Mouse (Mus musculus): ENCODE results near the gene Nfyb. TPM values are rescaled to one million over a fixed set of nuclear protein-coding genes. Genes with fewer than 3 reads are reported as not detected.

Nfyb gene
- 10 to 100 TPM; 26.4 to 28.8 TPM for total RNA-seq (2021)
- long read RNA-seq, experiment 1, transcript Nfyb-204 (8 exons, 2,554 nt), result major isoform, 29 of 72 reads
- long read RNA-seq, experiment 1, partial matches to known transcripts, result 3 of 72 reads
- long read RNA-seq, experiment 1, other reads (novel, unspliced or antisense), result 40 of 72 reads
- long read RNA-seq, experiment 2, transcript Nfyb-204 (8 exons, 2,554 nt), result major isoform, 19 of 41 reads
- long read RNA-seq, experiment 2, partial matches to known transcripts, result 1 of 41 reads
- long read RNA-seq, experiment 2, other reads (novel, unspliced or antisense), result 21 of 41 reads

DNA sequence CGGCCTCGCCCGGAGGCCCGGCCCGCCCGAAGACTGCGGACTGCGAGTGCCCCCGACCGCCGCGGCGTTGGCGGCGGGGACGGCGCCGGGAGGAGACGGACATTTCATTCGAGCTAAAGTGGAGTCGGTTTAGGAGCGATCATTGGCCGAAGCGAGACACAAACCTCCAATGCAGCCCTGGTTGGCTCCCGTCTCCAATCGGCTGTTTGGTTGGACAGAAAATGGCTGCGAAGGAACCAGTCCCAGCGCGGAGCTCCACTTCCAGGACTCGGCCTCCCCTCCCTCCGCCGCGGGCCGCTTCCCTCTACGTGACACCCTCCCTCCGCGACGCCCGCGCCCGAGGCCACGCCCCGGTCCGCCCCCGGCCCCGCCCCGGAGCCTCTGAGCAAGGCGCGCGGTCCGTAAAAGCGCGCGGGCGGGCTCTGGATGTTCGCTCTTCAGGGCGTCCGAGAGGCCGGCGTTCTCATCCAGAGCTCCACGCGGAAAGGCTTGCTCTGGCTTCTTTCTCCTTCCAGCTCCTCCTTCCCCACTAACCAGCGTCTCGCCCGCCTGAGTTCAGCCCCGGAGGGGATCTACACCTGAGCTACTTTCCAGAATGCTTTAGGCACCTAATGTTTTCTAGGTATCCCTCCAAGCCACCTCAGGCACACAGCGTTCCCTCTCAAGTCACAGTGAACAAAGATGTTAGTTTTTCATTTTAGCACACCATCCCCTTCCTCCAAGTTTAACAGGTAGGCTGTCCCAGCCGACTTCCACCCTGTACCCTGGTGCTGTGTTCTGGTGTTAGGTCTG lies at the start of gene Nfyb:
Gene Nfyb (minus strand): TSS at position 305 of the 792 bp plus-strand sequence.
- DNase-seq, result peak; percentile 99

DNA sequence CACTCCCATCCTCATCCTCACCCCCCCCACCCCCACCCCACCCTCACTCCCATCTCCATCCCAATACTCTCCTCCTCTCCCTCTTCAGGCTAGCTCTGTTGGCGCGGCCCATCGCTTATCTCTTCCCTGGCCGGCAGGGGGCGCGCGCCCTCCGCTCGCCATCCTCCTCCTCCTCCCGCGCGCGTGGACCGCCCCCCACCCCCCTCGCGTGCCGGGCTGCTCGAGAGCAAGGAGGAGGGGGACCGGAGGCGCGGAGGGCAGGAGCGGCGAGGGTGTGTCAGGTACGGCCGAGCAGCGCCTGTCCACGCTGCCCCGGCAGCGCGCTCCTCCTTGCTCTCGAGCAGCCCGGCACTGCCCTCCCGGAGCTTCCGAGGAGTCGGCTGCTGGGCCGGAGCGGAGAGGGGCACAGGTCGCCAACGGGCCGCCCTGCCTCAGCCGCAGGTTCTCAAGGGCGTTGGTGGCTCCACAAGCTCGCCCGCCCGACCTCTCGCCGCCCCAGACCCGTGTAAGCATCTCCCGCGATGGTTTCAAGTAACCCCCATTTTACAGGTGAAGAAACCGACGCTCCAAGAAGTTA lies 48.0 kb upstream of the Nfyb start:
- DNase-seq, result peak; percentile 89

DNA sequence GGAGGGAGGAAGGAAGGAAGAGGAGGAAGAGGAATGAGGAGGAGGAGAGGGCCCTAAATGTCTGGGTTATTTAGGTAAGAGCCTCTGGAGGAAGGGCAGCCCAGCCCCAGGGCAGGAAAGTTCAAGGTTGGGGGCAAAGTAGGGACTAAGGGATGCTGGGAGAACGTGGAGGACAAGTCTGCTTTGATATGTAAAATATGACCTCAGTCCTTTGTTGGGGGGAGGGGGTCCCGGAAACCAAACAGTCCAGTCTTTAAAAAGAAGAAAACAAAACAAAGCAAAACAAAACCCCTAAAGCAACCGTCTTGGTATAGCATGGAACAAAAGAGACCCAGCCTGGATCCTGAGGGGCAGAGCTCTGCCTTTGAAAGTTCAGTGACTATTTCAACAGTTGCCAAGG lies 45.4 kb upstream of the Nfyb start:
- DNase-seq, result no peak

DNA sequence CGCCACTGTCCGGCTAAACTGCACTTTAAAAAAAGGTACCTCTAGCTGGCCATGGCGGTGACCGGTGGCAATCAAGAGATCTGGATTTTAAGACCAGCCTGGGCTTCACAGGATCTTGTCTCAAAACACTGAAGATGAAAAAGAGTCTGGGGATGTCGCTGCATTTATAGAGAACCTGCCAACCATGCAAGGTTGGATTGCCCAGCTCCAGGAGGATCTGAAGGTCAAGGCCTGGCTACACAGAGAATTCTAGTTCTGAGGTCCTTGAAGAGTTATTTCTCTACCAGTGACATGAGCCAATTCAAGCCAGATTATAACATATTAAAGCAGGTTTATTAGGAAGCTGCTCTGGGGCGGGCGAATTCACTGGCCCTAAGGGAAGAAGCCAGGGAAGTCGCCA lies 44.9 kb upstream of the Nfyb start:
- no peak for DNase-seq

DNA sequence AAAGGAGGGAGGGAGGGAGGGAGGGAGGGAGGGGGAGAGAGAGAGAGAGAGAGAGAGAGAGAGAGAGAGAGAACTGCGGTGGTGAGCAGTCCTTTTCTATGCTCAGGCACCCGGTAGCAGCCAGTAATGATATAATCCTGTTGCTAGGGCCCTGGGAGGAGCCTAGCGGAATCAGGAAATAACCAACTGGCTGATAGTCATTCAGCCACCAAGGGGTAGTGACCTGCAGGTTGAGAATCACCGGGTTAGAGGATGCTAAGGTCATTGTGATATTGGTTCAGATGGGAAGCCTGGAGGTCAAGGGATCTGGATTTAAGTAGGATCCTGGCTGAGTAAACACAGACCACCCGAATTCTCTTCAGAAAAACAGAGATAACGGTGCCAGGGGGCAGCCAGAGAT lies 44.2 kb upstream of the Nfyb start:
- no peak for DNase-seq

DNA sequence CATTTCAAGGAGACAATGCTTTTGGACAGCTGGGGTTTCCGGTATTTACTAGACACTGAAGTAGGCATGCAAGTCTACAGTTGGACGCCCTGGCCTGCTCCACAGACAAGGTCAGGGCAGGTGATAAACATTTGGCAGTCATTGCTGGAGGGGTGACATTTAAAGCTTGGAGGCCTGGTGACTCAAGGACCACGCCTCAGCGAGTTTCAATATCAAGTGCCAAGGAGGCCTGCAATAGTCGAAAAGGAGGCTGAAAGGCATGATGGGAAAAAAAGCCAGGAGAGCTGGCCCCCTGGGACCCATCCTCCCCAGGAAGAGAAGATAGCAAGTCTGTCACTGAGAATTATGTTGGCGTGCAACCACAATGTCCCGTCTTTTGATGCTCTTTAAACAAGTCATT lies 43.3 kb upstream of the Nfyb start:
- peak; percentile 52 for DNase-seq

DNA sequence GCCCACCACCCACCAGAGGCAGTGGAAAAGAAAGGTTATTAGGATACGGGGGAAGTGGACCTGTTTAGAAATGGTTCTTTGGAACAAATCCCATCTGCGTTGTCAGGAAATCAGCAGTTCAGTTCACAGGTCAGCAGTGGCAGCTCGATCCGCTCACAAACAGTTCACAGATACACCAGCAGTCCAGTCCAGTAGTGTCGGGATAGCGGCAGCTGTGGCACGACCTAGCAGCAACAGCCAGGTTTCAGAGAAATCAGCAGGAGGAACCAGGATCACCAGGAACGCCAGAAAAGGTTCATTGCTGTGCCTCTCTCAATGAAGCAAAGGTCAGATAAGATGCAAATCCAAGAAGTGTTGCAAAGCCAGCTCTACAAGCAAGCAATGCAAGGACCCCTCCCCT lies 42.5 kb upstream of the Nfyb start:
- DNase-seq, result no peak

DNA sequence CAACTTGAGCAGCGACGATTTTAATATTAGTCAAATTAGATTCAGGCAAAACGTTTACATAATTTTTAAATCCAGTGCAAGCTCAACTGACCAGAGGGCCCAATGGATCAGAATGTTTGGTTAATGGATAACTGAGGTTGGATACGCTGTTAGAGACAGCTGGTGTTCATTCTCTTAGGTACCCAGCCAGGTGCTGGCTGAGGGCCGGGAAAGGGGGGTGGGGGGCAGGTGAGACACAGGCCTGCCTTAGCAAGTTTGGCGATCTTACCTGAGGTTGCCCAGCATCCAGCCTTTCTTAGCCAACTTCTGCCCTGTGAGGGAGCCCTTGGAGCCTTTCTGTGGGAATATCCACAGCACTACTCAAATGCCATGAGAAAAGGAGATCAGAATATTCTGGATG lies 41.2 kb upstream of the Nfyb start:
- DNase-seq, result no peak

DNA sequence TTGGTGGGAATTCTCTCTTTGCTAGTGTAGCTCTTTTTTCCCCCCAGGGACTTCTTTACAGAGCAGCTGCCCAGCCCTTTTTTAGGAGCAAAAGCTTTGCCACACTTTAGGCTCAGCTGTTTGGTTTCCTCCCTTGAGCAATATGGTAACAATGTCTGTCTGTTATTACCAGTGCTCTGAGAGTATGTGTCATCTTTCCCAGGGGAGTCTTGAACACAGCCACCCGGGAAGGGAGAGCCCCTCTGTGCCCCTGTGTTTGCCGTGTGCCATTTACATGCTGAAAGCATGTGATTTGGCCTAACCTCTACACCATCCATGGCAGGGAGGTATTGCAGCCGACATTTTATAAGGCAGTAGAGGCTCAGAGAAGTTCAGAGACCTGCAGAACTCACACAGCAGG lies 40.5 kb upstream of the Nfyb start:
- DNase-seq, result no peak

DNA sequence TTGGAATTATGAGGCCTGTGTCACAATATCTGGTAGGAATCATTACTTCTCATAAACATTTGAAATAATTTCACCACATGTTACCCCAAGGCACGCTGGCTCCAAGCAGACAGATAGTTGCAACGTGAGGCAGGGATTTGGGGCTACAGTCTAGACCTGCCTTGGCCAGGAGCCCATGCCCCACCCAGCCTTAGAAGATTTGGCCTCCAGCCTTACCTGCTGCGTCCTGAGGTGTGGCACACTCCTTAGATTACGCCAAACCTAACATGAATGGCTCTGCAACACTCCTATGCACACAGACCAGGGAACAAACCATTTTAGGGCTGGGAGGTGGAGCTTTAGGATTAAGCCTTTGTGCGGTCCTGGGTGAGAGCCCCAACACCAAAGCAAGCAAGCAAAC lies 36.1 kb upstream of the Nfyb start:
- DNase-seq, result no peak

DNA sequence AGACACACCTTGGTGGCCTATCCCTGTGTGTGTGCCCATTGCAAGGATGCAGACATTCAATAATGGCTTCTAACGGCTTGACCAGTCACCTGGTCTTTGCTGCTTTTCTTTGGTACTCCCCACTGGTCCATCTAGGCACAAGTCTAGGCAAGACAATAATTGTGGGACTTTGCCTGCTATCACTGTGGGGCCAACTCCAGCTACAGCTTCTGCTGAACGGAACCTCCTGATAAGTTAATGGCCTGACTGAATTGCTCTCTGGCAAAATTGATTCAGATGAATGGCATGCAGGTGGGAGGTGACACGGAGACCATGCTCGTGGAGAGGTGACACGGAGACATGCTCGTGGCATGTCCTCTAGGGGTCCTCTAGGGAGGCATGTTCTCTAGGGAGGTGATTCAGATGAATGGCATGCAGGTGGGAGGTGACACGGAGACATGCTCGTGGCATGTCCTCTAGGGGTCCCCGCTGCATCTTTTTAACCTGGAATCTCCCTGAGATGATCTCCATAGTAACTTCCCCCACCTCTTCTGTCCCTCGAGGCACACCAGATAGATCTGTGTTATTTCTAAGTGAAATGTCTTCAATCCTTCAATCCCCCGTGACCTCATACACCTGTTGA lies 34.5 kb upstream of the Nfyb start:
- no peak for DNase-seq

DNA sequence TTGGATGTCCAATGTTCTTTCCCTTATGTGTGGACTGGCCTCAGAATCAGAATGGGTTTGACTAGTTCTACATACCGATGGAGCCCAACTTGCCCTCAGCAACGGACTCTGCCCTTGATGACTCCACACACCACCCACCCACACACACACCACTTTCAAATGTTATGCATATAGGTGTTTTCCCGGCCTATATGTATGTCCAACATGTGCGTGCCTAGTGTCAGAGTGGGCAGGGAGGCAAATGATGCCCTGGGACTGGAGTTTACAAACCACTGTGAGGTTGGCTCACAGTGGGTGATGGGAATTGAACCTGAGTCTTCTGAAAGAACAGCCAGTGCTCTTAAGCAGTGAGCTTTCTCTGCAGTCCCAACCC lies 33.2 kb upstream of the Nfyb start:
- no peak for DNase-seq

DNA sequence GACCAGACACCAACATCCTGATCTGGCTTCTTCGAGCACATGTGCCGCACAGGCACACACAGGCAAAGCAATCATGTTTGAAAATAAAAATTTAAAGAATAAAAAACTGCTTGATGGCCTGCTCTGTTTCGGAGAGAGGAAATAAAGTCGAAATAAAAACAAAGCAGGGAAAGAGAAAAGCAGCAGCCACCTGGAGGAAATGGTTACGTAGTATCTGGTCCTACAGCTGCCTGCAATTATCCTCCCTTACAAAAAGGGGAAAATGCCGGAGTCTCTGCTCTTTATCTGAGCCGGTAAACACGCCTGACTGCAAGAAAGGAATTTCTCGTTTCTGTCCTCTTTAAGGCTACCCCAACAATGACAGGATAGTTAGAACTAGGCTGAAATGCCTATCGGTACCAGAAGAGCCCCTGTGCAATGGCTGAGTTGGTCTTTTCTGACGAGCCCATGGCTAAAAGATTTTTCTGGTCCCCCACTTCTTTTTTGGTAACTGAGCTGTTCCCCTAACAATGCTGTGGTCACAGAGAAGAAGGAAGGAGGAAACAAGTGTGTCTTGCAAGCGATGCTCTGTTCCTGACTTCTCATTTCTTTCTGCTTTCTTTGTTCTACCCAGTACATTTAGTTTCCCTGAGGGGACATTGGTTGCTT lies 32.7 kb upstream of the Nfyb start:
- DNase-seq, result no peak

DNA sequence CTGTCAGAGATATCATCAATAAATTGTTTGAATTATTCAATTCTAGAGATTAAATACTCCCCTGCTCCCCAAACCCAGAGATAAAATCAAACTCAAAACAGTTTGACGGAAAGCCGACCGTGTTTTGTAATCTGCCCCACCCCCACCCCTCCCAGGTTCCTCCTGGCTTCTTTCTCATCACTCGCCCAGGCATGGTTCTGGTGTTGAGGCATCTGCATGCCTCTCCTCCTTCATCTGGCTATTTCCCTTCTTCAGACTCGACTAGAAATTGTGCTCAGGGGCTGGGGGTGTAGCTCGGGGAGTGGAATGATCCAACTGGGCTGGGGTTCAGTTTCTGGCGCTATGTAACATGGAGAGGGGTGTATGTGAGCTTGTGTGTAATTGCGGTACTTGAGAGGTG lies 31.8 kb upstream of the Nfyb start:
- DNase-seq, result no peak

DNA sequence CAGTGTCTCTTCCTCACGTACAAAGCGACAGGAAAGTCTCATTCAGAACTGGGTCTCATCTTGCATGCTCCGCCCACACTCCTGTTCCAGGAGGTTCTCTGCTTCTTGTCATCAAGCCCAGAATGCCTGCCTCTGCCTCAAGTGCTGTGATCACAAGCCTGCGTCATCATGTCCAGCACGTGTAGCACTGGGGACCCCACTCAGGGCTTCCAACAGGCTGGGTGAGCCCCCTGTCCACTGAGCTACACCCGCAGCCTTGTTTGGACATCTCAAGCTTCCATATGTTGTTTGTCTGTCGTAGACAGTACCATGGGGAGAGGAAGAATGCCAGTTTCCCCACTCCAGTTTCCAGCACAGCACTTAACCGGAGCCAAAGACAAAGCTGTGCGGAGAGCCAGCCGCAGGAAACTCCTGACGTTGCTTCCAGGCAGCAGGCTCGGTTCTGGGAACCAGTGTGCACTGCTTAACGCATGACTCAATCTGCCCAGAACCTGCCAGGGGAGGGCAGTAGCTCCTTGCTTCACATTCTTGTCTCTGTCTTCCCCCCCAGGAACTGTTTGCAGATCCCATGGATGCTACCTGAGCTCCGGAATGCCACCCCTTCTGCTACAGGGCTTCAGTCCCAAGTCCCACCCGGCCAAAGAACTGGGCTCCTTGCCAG lies 31.3 kb upstream of the Nfyb start:
- DNase-seq, result peak; percentile 65

DNA sequence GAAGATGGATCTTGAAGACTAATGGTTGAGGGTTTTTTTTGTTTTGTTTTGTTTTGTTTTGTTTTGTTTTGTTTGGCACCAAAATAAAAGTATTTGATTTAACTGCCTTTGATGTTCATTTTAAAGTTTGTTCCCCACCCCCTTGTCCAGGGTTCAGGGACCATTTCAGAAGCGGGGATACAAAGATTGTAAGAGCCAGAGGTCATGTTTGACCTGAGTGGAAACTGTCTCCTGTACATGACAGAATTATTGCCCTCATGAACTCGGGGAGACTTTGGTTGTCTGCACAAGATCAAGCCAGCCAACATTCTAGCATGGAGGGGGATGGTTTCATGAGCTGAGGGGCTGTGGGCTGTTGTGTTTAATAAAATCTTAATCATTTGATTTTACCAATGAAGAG lies 28.4 kb upstream of the Nfyb start:
- DNase-seq, result no peak

DNA sequence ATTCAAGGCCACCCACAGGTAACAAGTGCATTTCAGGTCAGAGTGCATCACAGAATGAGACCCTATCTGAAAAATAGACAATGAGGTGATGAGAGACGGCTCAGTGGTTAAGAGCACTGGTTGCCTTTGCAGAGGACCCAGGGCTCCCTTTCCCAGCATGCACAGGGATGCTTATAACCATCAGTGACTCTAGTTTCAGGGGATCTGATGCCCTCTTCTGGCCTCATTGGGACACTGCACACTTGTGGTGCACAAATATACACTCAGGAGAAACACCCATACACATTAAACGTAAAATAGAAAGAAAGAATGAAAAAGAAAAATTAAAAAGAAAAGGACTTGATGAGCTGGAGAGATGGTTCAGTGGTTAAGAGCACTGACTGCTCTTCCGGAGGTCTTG lies 27.8 kb upstream of the Nfyb start:
- no peak for DNase-seq

DNA sequence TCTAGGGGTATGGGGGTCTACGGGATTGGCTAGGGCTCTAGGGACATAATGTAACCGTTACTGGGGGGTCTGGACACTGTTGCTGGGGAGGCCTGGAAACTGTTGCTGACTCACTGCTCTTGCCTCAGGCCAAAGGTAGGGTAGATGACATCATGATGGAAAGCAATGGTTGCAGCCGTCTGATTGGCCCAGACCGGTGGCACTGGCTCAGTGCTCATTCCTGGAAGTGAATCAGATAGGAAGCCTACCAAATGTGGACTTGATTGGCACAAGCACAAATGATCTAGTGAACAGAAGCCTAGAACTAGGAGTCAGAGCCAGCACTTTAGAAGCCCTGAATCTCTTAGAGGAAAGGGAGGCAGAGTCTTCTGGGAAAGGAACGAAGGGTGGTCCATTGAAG lies 26.6 kb upstream of the Nfyb start:
- DNase-seq, result no peak

DNA sequence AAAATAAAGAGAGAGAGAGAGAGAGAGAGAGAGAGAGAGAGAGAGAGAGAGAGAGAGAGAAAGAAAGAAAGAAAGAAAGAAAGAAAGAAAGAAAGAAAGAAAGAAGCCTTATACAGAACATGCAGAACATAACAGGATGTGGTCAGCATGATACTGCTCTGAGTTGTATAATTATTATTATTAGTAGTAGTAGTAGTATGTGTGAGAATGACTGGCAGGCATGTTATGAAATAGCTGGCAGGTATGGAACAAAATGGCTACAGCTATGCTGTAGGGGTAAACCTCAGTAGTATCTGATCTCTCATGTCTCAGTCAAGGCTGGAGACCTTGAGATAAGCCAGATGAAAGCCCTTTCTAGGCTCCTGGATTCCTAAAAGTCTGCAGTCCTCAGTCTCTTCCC lies 25.2 kb upstream of the Nfyb start:
- no peak for DNase-seq

DNA sequence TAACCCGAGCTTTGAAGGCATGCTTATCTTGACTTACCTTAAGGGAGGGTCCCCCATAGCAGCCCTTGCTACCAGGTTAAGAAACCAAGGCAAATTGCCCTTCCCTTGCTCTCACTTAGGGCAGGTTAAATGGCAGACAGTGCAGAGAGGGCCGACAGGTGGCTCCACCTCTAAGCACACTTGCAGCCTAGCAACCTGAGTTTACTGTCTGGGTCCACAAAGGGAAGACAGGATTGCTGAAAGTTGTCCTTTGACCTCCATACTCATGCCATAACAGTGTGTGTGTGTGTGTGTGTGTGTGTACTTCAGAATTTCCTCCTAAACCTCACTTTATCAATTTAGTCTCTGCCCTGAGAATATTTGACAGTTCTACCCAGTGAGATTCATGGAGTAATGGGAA lies 18.5 kb upstream of the Nfyb start:
- DNase-seq, result no peak

DNA sequence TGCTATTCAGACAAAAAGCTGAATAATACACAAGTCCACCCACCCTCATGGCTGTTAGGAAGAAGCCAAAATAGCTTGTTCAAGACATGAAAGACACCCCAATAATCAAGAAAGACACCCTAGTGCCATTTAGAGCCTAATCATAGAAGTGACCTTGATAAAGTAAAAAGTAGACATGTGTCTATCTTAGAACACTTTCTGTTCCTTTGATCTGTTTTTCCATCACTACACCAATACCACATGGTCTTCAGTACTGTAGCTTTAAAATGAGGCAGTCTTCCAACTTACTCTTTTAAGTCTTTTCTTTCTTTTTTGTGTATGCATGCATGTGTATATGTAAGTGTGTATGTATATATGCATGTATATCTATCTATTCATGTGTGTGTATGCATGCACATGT lies 16.9 kb upstream of the Nfyb start:
- no peak for DNase-seq

DNA sequence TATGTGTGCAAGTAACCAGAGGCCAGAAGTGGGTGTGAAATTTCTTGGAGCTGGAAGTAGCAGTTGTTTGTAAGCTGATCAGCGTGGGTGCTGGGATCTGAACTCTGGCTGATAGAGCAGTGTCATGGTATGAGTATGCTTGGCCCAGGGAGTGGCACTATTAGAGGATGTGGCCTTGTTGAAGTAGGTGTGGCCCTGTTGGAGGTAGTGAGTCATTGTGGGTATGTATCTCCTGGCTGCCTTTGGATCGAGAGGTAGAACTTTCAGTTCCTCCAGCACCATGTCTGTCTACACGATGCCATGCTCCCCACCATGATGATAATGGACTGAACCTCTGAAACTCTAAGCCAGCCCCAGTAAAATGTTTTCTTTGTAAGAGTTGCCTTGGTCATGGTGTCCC lies 16.4 kb upstream of the Nfyb start:
- DNase-seq, result no peak
